Mouse (Mus musculus) heart, embryonic 14.5 days (tissue): ENCODE results near the gene Atg4b. TPM values are rescaled to one million over a fixed set of nuclear protein-coding genes. Genes with fewer than 3 reads are reported as not detected.
"Not testable (repeated sequence)": the region's sequence is repeated elsewhere in the genome, so short reads cannot be mapped to it uniquely, and the experiment has no call there.

Experiments
- ATAC-seq: fragments of 200-750 bp; cut with Nextera tagmentation; 2 replicates; pipeline ENCODE4 v1.8.0; 2017; ENCODE audit warnings: low read depth, moderate TSS enrichment; ENCODE audit not compliant: insufficient number of reproducible peaks, insufficient read depth, low FRiP score
- H3K27ac ChIP-seq, 2 experiments: fragments of 200-500 bp in 1 of 2; fragments of 300-500 bp in 1 of 2; sonication (generic) in 1 of 2; replicated peaks in 1 of 2; 2 replicates each; pipeline ENCODE4 v1.5.1; 2012 to 2014; ENCODE audit warnings: low read depth in 2 of 2, low read length in 2 of 2, control low read depth in 1 of 2, mild to moderate bottlenecking in 1 of 2, mixed read lengths in 1 of 2; ENCODE audit not compliant: control insufficient read depth in 1 of 2, insufficient read depth in 1 of 2
- H3K27me3 ChIP-seq: fragments of 300-500 bp; sonication (generic); 2 replicates; pipeline ENCODE4 v1.6.1; 2014; ENCODE audit warnings: mild to moderate bottlenecking, low read length, control low read depth; ENCODE audit not compliant: control insufficient read depth, insufficient read depth
- H3K36me3 ChIP-seq: fragments of 300-500 bp; sonication (generic); 2 replicates; pipeline ENCODE4 v1.6.1; 2014; ENCODE audit warnings: mild to moderate bottlenecking, control low read depth, low read length, mixed read lengths; ENCODE audit not compliant: control insufficient read depth, insufficient read depth
- H3K4me1 ChIP-seq, 2 experiments: fragments of 200-500 bp in 1 of 2; fragments of 300-500 bp in 1 of 2; sonication (generic) in 1 of 2; 2 replicates each; pipeline ENCODE4 v1.6.1; 2012 to 2014; ENCODE audit warnings: low read length in 2 of 2, control low read depth in 1 of 2, mixed read lengths in 1 of 2; ENCODE audit not compliant: control insufficient read depth in 2 of 2, insufficient read depth in 2 of 2
- H3K4me2 ChIP-seq: fragments of 300-500 bp; sonication (generic); 2 replicates; pipeline ENCODE4 v1.6.1; 2014; ENCODE audit warnings: mild to moderate bottlenecking, low read length
- H3K4me3 ChIP-seq, 2 experiments: fragments of 200-500 bp in 1 of 2; fragments of 300-500 bp in 1 of 2; sonication (generic) in 1 of 2; 2 replicates each; pipeline ENCODE4 v1.5.1; 2012 to 2014; ENCODE audit warnings: low read length in 2 of 2, mild to moderate bottlenecking in 2 of 2, control low read depth in 1 of 2, low read depth in 1 of 2, moderate library complexity in 1 of 2; ENCODE audit not compliant: control insufficient read depth in 1 of 2, insufficient read depth in 1 of 2
- H3K9ac ChIP-seq: fragments of 300-500 bp; sonication (generic); 2 replicates; pipeline ENCODE4 v1.6.1; 2014; ENCODE audit warnings: mild to moderate bottlenecking, low read length
- H3K9me3 ChIP-seq: fragments of 300-500 bp; sonication (generic); 2 replicates; pipeline ENCODE4 v1.6.1; 2016; ENCODE audit warnings: low read length, control low read depth; ENCODE audit not compliant: control insufficient read depth
- WGBS: fragments of 180-500 bp; shearing (Covaris S2); extraction: QIAGEN DNeasy Blood & Tissue Kit; methylation state at CpG from one replicate; pipeline ENCODE4 v1.1.7; 2014; 5-methylcytosine and 5-hydroxymethylcytosine counted together
- polyA plus RNA-seq: library from polyadenylated mRNA; unstranded; fragments of >200 nt; fragmentation: Nextera tagmentation; extraction: Ambion mirVana; gene quantifications from 2 replicates; pipeline ENCODE4 v1.2.1, GENCODE M21; 2014

The Atg4b gene
- polyA plus RNA-seq, 1 experiment from 2014 or later = 63.5 TPM

- Histone ChIP-seq H3K36me3 (peaks cover 18% of the 10 kb centered on the region), H3K9ac (no peak overlapping the region), H3K4me3 (no peak overlapping the region), H3K27me3 (no peaks in the 10 kb centered on the region), H3K4me1 (peaks cover 0 to 4% of the 10 kb centered on the region in 2 experiments; a peak in 2 of 4 replicates), H3K27ac (no peak overlapping the region), H3K9me3 (no peaks in the 10 kb centered on the region), H3K4me2 (no peak overlapping the region)
- no peak for ATAC-seq
- 91% methylated on average over 4 of the region's 4 CpGs for WGBS
These were observed 83.9 kb downstream of the Atg4b start for GRCm38 (mm10) chr1:93835211-93835610.

DNA sequence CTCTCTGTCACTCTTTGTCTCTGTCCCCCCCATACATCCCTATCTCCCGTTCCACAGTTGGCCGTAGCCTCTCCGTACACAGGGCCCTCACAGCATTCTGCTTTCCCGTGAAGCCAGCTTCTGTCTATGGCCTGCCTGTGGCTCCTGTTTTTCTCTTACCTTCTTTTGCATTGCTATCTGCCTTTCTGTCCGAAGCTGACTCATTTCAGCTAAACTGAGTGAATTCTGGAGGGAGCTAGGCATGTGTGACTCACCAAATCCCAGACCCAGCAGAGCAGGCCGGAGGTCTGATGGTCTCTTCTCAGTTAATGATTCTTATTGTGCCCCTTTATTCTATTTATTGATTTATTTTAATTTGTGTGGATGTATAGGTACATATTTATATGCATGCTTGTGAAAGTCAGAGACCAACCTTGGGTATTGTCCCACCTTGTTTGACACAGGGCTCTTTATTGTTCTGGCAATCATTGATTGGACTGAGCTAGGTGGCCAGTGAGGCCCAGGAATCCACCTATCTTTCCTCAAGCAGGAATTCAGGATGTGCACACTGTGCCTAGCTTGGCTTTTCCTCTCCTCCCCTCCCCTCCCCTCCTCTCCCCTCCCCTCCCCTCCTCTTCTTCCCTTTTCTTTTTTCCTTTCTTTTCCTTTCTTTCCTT lies 84.7 kb downstream of the Atg4b start:
- Histone ChIP-seq H3K4me1 (peaks cover 0 to 4% of the 10 kb centered on the region in 2 experiments; a peak in 2 of 4 replicates), H3K27ac (no peak overlapping the region), H3K9ac (no peak overlapping the region), H3K36me3 (peaks cover 18% of the 10 kb centered on the region), H3K4me2 (no peak overlapping the region), H3K27me3 (no peaks in the 10 kb centered on the region), H3K9me3 (no peaks in the 10 kb centered on the region), H3K4me3 (no peak overlapping the region)
- ATAC-seq = no peak
- WGBS = 73% methylated on average over 6 of the region's 6 CpGs

- Histone ChIP-seq H3K9ac (no peak overlapping the region), H3K27ac (no peak overlapping the region), H3K36me3 (peaks cover 18% of the 10 kb centered on the region), H3K4me3 (no peak overlapping the region), H3K4me2 (no peak overlapping the region), H3K27me3 (no peaks in the 10 kb centered on the region), H3K4me1 (peaks cover 0 to 4% of the 10 kb centered on the region in 2 experiments; a peak in 2 of 4 replicates), H3K9me3 (no peaks in the 10 kb centered on the region)
- WGBS = 88% methylated on average over 2 of the region's 2 CpGs
- ATAC-seq = no peak
These were observed 85.2 kb downstream of the Atg4b start for GRCm38 (mm10) chr1:93836532-93836913.

DNA sequence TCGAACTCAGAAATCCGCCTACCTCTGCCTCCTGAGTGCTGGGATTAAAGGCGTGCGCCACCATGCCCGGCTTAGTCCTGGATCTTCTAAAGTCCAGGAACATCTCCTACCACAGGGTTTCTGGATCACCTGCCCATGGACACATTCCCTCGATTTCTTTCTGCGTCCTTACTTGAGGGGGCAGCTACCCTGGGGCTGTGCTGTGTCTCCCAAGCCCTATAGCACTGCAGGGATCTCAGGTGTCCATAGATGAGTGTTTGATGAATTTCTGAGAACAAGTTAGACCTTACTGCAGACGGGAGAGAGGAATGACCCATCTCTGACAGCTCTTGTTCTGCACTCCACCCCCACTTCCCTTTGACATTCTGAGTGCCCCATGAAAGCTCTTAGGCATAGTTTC lies 86.0 kb downstream of the Atg4b start:
- peaks cover 0 to 4% of the 10 kb centered on the region in 2 experiments; a peak in 2 of 4 replicates for H3K4me1 ChIP-seq
- H3K9me3 ChIP-seq = no peaks in the 10 kb centered on the region
- ATAC-seq = no peak

DNA sequence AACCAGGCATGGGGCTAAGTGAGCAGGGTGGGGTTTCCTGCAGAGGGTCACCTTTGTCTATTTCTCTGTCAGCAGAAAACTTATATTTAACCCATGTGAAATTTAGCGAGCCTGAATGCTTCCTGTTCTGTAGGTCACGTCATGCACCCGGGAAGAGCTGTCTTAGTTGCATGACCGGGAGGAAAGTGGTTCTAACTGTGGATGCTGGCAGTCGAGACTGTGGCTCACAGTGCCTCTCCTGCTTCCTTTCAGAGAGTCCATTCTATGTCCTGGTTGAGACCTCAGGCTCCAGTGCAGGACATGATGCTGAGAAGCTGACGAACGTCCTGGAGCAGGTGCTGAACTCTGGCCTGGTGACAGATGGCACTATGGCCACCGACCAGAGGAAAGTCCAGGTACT lies 87.3 kb downstream of the Atg4b start:
- WGBS = 84% methylated on average over 8 of the region's 8 CpGs
- not testable (repeated sequence) for H3K4me1 ChIP-seq, ATAC-seq, H3K27ac ChIP-seq, H3K9ac ChIP-seq, H3K4me2 ChIP-seq, H3K27me3 ChIP-seq, H3K4me3 ChIP-seq, H3K9me3 ChIP-seq
- H3K36me3 ChIP-seq = peaks cover 18% of the 10 kb centered on the region

More for the DNA sequence above, 86.0 kb downstream of the Atg4b start:
- no peak overlapping the region for H3K9ac ChIP-seq
- peaks cover 18% of the 10 kb centered on the region for H3K36me3 ChIP-seq
- H3K4me3 ChIP-seq = no peak overlapping the region
- no peaks in the 10 kb centered on the region for H3K27me3 ChIP-seq
- no peak overlapping the region for H3K27ac ChIP-seq
- no peak overlapping the region for H3K4me2 ChIP-seq
- WGBS = 84% methylated on average over 8 of the region's 8 CpGs

Other genes starting within 250 kb of the Atg4b start
- 4.2 and 5.0 TPM in 2 replicates for gene Farp2, start 239.4 kb upstream of the Atg4b start, polyA plus RNA-seq
- 154 and 164 TPM in 2 replicates for gene Stk25, start 92.8 kb upstream of the Atg4b start, polyA plus RNA-seq
- gene Bok, start 65.8 kb upstream of the Atg4b start, polyA plus RNA-seq = 33.8 and 37.0 TPM in 2 replicates
- gene Thap4, start 3.4 kb downstream of the Atg4b start, polyA plus RNA-seq = 52.8 and 59.4 TPM in 2 replicates
- gene Dtymk, start 50.4 kb downstream of the Atg4b start, polyA plus RNA-seq = 164 and 167 TPM in 2 replicates
- 11.2 and 11.6 TPM in 2 replicates for gene Ing5, start 52.5 kb downstream of the Atg4b start, polyA plus RNA-seq
- gene D2hgdh, start 73.4 kb downstream of the Atg4b start, polyA plus RNA-seq = 16.1 and 17.3 TPM in 2 replicates
- gene Gal3st2, start 109.8 kb downstream of the Atg4b start, polyA plus RNA-seq = 0.08 TPM in 1 of 2 replicates, not detected in the other
- not detected in 2 replicates for gene Gal3st2b, start 166.8 kb downstream of the Atg4b start, polyA plus RNA-seq
- gene Gal3st2c, start 239.0 kb downstream of the Atg4b start, polyA plus RNA-seq = 0.03 and 0.04 TPM in 2 replicates